Comparison of ENCODE assay signal across 12 mouse cellular contexts in the genomic region with DNA sequence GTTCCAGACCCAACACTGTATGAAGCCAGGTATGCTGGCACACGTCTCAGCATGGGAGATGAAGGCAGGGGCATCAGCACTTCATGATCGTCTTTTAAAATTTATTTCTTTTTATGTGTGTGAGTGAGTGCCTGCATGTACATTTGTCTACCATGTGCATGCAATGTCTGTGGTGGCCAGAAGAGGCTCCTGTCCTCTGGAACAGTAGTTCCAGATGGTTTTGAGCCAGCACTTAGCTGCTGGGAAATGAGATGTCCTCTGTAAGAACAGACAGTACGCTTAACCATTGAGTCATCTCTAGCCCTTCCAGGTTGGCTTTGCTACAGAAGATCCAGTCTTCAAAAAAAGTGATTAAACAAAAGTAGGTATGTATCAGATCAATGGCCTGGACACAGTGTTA. TPM values are rescaled to one million over a fixed set of nuclear protein-coding genes. Genes with fewer than 3 reads are reported as not detected.
DNase-seq lines count a peak whose midpoint lies in the region; ATAC-seq and TF ChIP-seq lines count a peak whose summit lies in the region.
"Had no signal": no experiment of that assay in that cellular context is flagged by ENCODE, and none has a peak within 500 bp of the region (broad histone marks: within the 10 kb centered on the region; RNA-seq: fewer than 3 reads in every experiment).

No protein-coding gene starts in this region.

- peaks cover 7% of the 10 kb centered on the region for H3K36me3 ChIP-seq in heart, adult 2 months (ENCODE audit: control insufficient read depth, insufficient read depth, low read length)
- peaks cover 4% of the 10 kb centered on the region; the same call in 1 of the 2 replicates for H3K36me3 ChIP-seq in lung, embryonic 14.5 days (ENCODE audit: insufficient read depth)

- ATAC-seq in lung, embryonic 14.5 days (ENCODE audit: insufficient read depth): no peak
- no peak for ATAC-seq in activated CD4-positive, CD25-positive, alpha-beta regulatory T cell, adult 4 months

- H3K79me2 ChIP-seq in heart, adult 2 months (replicated peaks; ENCODE audit: control insufficient read depth, insufficient read depth, low read length): no peaks in the 10 kb centered on the region

- peak; percentile 26 for TF ChIP-seq CTCF in heart, adult 2 months (IDR thresholded peaks at IDR 0.05)
- peak; percentile 21 for TF ChIP-seq CTCF in lung, embryonic 14.5 days (IDR thresholded peaks at IDR 0.05; ENCODE audit: low read depth)

- H3K27me3 ChIP-seq in heart, adult 2 months (ENCODE audit: control insufficient read depth, insufficient read depth, low read length): no peaks in the 10 kb centered on the region
- no peaks in the 10 kb centered on the region for H3K27me3 ChIP-seq in lung, embryonic 14.5 days (ENCODE audit: insufficient read depth, low read length)
- H3K27me3 ChIP-seq: liver, embryonic 15.5 days; midbrain, embryonic 12.5 days; neural tube, embryonic 12.5 days had no signal

- H3K4me2 ChIP-seq in lung, embryonic 14.5 days: no peak overlapping the region
- H3K4me2 ChIP-seq: liver, embryonic 15.5 days; midbrain, embryonic 12.5 days; neural tube, embryonic 12.5 days had no signal

- intact Hi-C loops in heart, adult 2 months (cut with DNase I): no loop called here
- intact Hi-C loops in heart, postnatal 25 days (cut with DNase I): loop anchor here (5.0 kb wide), 1 partner anchor 114 kb away; a partner anchor contains a TSS

- no peak overlapping the region for H3K27ac ChIP-seq in heart, adult 2 months
- no peak overlapping the region for H3K27ac ChIP-seq in lung, embryonic 14.5 days (ENCODE audit: low read depth)
- H3K27ac ChIP-seq: liver, embryonic 15.5 days; midbrain, embryonic 12.5 days; neural tube, embryonic 12.5 days had no signal

- H3K9ac ChIP-seq in heart, adult 2 months (ENCODE audit: low read depth, low read length): no peak overlapping the region
- no peak overlapping the region for H3K9ac ChIP-seq in lung, embryonic 14.5 days
- H3K9ac ChIP-seq: liver, embryonic 15.5 days; midbrain, embryonic 12.5 days; neural tube, embryonic 12.5 days had no signal

- WGBS in heart, adult 2 months: 88% methylated on average over 3 of the region's 3 CpGs
- WGBS in lung, embryonic 14.5 days: 88% methylated on average over 3 of the region's 3 CpGs

- DNase-seq in heart, adult 2 months: no peak
- DNase-seq in heart, postnatal 25 days (ENCODE audit: low spot score): no peak
- DNase-seq in lung, embryonic 14.5 days: no peak
- DNase-seq in lung, postnatal 14 days: no peak
- DNase-seq in 416B (ENCODE audit: low read depth): peak; percentile 60
- peak; percentile 21 for DNase-seq in ZHBTc4 (ENCODE audit: low read depth, low spot score)
- no peak for DNase-seq in spleen, postnatal 36 days (ENCODE audit: low spot score in 2 of 2)
- DNase-seq: cerebellum, adult 2 months had no signal

- no peak for TF ChIP-seq EP300 in heart, adult 2 months (IDR thresholded peaks at IDR 0.05; ENCODE audit: insufficient read depth, low read depth, low read length)

- H3K9me3 ChIP-seq in lung, embryonic 14.5 days (ENCODE audit: low read depth, low read length): no peaks in the 10 kb centered on the region
- H3K9me3 ChIP-seq: liver, embryonic 15.5 days; midbrain, embryonic 12.5 days; neural tube, embryonic 12.5 days had no signal

- H3K4me3 ChIP-seq in heart, adult 2 months: no peak overlapping the region
- no peak overlapping the region for H3K4me3 ChIP-seq in lung, embryonic 14.5 days (ENCODE audit: low read depth, low read length)
- H3K4me3 ChIP-seq: liver, embryonic 15.5 days; midbrain, embryonic 12.5 days; neural tube, embryonic 12.5 days had no signal

- TF ChIP-seq POLR2A in heart, adult 2 months (IDR thresholded peaks at IDR 0.05; ENCODE audit: insufficient read depth, low read depth, low read length): no peak

- H3K4me1 ChIP-seq in heart, adult 2 months (ENCODE audit: control insufficient read depth, insufficient read depth, low read length): peaks cover 4% of the 10 kb centered on the region
- no peaks in the 10 kb centered on the region for H3K4me1 ChIP-seq in lung, embryonic 14.5 days (ENCODE audit: insufficient read depth)

RNA-seq across cellular contexts. Expression of a gene that starts 26.9 kb away (rescaled TPM):
- total RNA-seq in heart, adult 2 months (2021): 1 to 10 TPM in 1 of 2 experiments, under 1 TPM in 1; 0.84 to 2.0 TPM
- 0.26 and 0.31 TPM in 2 replicates for polyA plus RNA-seq in heart, adult 2 months (2012; rRNA removed)
- 1 to 10 TPM; 1.1 to 1.5 TPM for total RNA-seq in heart, postnatal 25 days (2021)
- 83.9 and 84.5 TPM in 2 replicates for polyA plus RNA-seq in lung, embryonic 14.5 days (2014; fragmentation: Nextera tagmentation; extraction: Ambion mirVana)
- 10 to 100 TPM; 39.2 to 40.2 TPM for polyA plus RNA-seq in activated CD4-positive, CD25-positive, alpha-beta regulatory T cell, adult 4 months (2017; shearing (Covaris generic))

RNA-seq across cellular contexts. Expression of a gene that starts 27.0 kb away (rescaled TPM):
- total RNA-seq in heart, adult 2 months (2021): under 1 TPM; 0.16 to 0.37 TPM
- polyA plus RNA-seq in heart, adult 2 months (2012; rRNA removed): 0.20 and 0.26 TPM in 2 replicates
- under 1 TPM in 1 of 2 experiments, not detected in 1; 0.34 TPM for total RNA-seq in heart, postnatal 25 days (2021)
- 25.3 and 27.8 TPM in 2 replicates for polyA plus RNA-seq in lung, embryonic 14.5 days (2014; fragmentation: Nextera tagmentation; extraction: Ambion mirVana)
- polyA plus RNA-seq in activated CD4-positive, CD25-positive, alpha-beta regulatory T cell, adult 4 months (2017; shearing (Covaris generic)): 10 to 100 TPM in 1 of 2 experiments, 1 to 10 TPM in 1; 7.9 to 10.1 TPM

RNA-seq across cellular contexts. Expression of a gene that starts 43.8 kb away (rescaled TPM):
- total RNA-seq in heart, adult 2 months (2021): 10 to 100 TPM; 76.6 to 97.3 TPM
- polyA plus RNA-seq in heart, adult 2 months (2012; rRNA removed): 71.0 and 145 TPM in 2 replicates
- total RNA-seq in heart, postnatal 25 days (2021): 10 to 100 TPM; 88.0 to 92.5 TPM
- 57.3 and 58.9 TPM in 2 replicates for polyA plus RNA-seq in lung, embryonic 14.5 days (2014; fragmentation: Nextera tagmentation; extraction: Ambion mirVana)
- polyA plus RNA-seq in activated CD4-positive, CD25-positive, alpha-beta regulatory T cell, adult 4 months (2017; shearing (Covaris generic)): 10 to 100 TPM; 84.5 to 98.6 TPM

RNA-seq across cellular contexts. Expression of a gene that starts 43.8 kb away (rescaled TPM):
- total RNA-seq in heart, adult 2 months (2021): under 1 TPM; 0.18 to 0.23 TPM
- polyA plus RNA-seq in heart, adult 2 months (2012; rRNA removed): 0.21 and 0.26 TPM in 2 replicates
- total RNA-seq in heart, postnatal 25 days (2021): under 1 TPM; 0.17 to 0.18 TPM
- 0.17 and 0.51 TPM in 2 replicates for polyA plus RNA-seq in lung, embryonic 14.5 days (2014; fragmentation: Nextera tagmentation; extraction: Ambion mirVana)
- under 1 TPM in 1 of 2 experiments, not detected in 1; 0.11 TPM for polyA plus RNA-seq in activated CD4-positive, CD25-positive, alpha-beta regulatory T cell, adult 4 months (2017; shearing (Covaris generic))

Comparison
In these comparisons a context has a peak if more than half of its experiments do, and no peak if none do; other contexts are left out.
1. DNase-seq: peak in 416B (single experiment) and ZHBTc4 (single experiment); none in heart, adult 2 months (0 of 2), heart, postnatal 25 days (single experiment), lung, embryonic 14.5 days (single experiment), lung, postnatal 14 days (single experiment) and spleen, postnatal 36 days (0 of 2).
2. RNA of a gene that starts 26.9 kb away (polyA plus RNA-seq): 83.9 to 84.5 TPM in lung, embryonic 14.5 days and 39.2 to 40.2 TPM in activated CD4-positive, CD25-positive, alpha-beta regulatory T cell, adult 4 months; 0.26 to 0.31 TPM in heart, adult 2 months; every median in the first group is over 10 times any median in the second.